8 mouse cellular contexts compared by ENCODE assay signal in genomic region chr12:26191268-26191981, GRCm38 (mm10).
DNase-seq lines count a peak whose midpoint lies in the region; ATAC-seq lines count a peak whose summit lies in the region.
"Had no signal": no experiment of that assay in that cellular context is flagged by ENCODE, and none has a peak within 500 bp of the region (broad histone marks: within the 10 kb centered on the region; RNA-seq: fewer than 3 reads in every experiment).

No protein-coding gene starts in this region.

- WGBS in forebrain, embryonic 16.5 days, result 28% methylated on average over 15 of the region's 15 CpGs

- peak; percentile 15 to 39 for DNase-seq in kidney, postnatal 4 days
- DNase-seq in kidney, adult 9 months, result no peak
- DNase-seq in cerebellum, adult 11-12 months, result peak; percentile 92
- peak; percentile 4 for DNase-seq in lung, postnatal 14 days

- no peak overlapping the region for H3K4me2 ChIP-seq in forebrain, embryonic 16.5 days (ENCODE audit: low read length)

- H3K4me3 ChIP-seq in forebrain, embryonic 16.5 days (replicated peaks; ENCODE audit: low read length), result no peak overlapping the region

- H3K36me3 ChIP-seq in forebrain, embryonic 16.5 days (ENCODE audit: control insufficient read depth, insufficient read depth), result no peaks in the 10 kb centered on the region

- no peaks in the 10 kb centered on the region for H3K27me3 ChIP-seq in forebrain, embryonic 16.5 days (replicated peaks; ENCODE audit: control insufficient read depth, insufficient read depth, low read length)

- peak overlapping the region; percentile 88 for H3K27ac ChIP-seq in forebrain, embryonic 16.5 days (ENCODE audit: low read length)
- H3K27ac ChIP-seq: macrophage had no signal

- H3K9me3 ChIP-seq in forebrain, embryonic 16.5 days (ENCODE audit: control insufficient read depth, low read length), result no peaks in the 10 kb centered on the region

- H3K9ac ChIP-seq in forebrain, embryonic 16.5 days (replicated peaks; ENCODE audit: low read depth, low read length), result no peak overlapping the region

- peaks cover 14% of the 10 kb centered on the region for H3K4me1 ChIP-seq in forebrain, embryonic 16.5 days (replicated peaks; ENCODE audit: control insufficient read depth, insufficient read depth, low read length)

- ATAC-seq in forebrain, embryonic 16.5 days, result peak; percentile 93
- no peak for ATAC-seq in megakaryocyte-erythroid progenitor cell, adult 5-6 weeks (replicated peaks; ENCODE audit: low FRiP score, low TSS enrichment, poor library complexity, severe bottlenecking)
- no peak for ATAC-seq in monocyte, adult 5-6 weeks (replicated peaks; ENCODE audit: insufficient number of reproducible peaks, low FRiP score, low TSS enrichment, poor library complexity, severe bottlenecking)
